Mouse (Mus musculus): Measurements from ENCODE around the gene Glrx5. TPM values are rescaled to one million over a fixed set of nuclear protein-coding genes. Genes with fewer than 3 reads are reported as not detected.

Gene Glrx5
- polyA plus RNA-seq, 1 experiment from 2014 or later, result 157 TPM

DNA sequence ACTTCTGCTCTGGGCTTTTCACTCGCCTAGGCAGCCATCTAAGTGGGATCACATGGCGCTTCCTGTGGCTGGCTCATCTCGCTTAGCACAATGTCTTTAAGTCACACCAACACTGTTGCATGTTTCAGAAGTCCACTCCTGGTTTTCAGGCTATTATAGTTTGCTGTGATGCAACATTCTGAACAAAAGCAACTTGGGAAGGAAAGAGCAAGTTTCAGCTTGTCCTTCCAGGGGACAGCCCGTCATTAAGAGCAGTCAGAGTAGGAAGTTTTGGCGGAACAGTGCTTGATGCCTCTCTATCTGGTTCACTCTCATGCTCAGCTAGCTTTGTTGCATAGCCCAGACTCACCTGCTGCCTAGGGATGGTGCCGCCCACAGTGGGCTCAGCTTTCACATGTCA is 59.1 kb downstream of the Glrx5 start:
- no peak overlapping the region for H3K4me2 ChIP-seq (replicated peaks)
- H3K9ac ChIP-seq, result no peak overlapping the region
- no peak for ATAC-seq (ENCODE audit: low FRiP score)
- no peak overlapping the region for H3K4me3 ChIP-seq
- no peak overlapping the region for H3K27ac ChIP-seq
- 90% methylated on average over 6 of the region's 6 CpGs for WGBS
- no peaks in the 10 kb centered on the region for H3K36me3 ChIP-seq
- no peaks in the 10 kb centered on the region for H3K9me3 ChIP-seq (replicated peaks)
- peaks cover 14% of the 10 kb centered on the region for H3K4me1 ChIP-seq
- no peaks in the 10 kb centered on the region for H3K27me3 ChIP-seq

Small RNA genes lying within 50 kb of the gene (microRNA-seq; reads per million reads assigned to microRNA genes)
- gene Mir3069, result 2.4 reads per million

Other genes with a start within 250 kb of the Glrx5 start
- gene Clmn, start 167.6 kb upstream of the Glrx5 start, polyA plus RNA-seq (2016; fragmentation: Nextera tagmentation; extraction: Ambion mirVana), result 2.8 and 4.1 TPM in 2 replicates
- 0.21 and 0.47 TPM in 2 replicates for gene Syne3, start 22.9 kb upstream of the Glrx5 start, polyA plus RNA-seq (2016; fragmentation: Nextera tagmentation; extraction: Ambion mirVana)
- not detected in 2 replicates for gene Tcl1b2, start 113.3 kb downstream of the Glrx5 start, polyA plus RNA-seq (2016; fragmentation: Nextera tagmentation; extraction: Ambion mirVana)
- gene Tcl1b1, start 127.0 kb downstream of the Glrx5 start, polyA plus RNA-seq (2016; fragmentation: Nextera tagmentation; extraction: Ambion mirVana), result not detected in 2 replicates
- not detected in 2 replicates for gene Tcl1b5, start 143.7 kb downstream of the Glrx5 start, polyA plus RNA-seq (2016; fragmentation: Nextera tagmentation; extraction: Ambion mirVana)
- gene Tcl1b3, start 158.4 kb downstream of the Glrx5 start, polyA plus RNA-seq (2016; fragmentation: Nextera tagmentation; extraction: Ambion mirVana), result not detected in 2 replicates
- gene Tcl1b4, start 169.3 kb downstream of the Glrx5 start, polyA plus RNA-seq (2016; fragmentation: Nextera tagmentation; extraction: Ambion mirVana), result not detected in 2 replicates
- gene Tcl1, start 190.1 kb downstream of the Glrx5 start, polyA plus RNA-seq (2016; fragmentation: Nextera tagmentation; extraction: Ambion mirVana), result not detected in 2 replicates